Mouse (Mus musculus) forebrain, embryonic 15.5 days (tissue): ENCODE results near the gene Ttpal. TPM values are rescaled to one million over a fixed set of nuclear protein-coding genes. Genes with fewer than 3 reads are reported as not detected.

Source experiments
- ATAC-seq: fragments of 200-750 bp; cut with Nextera tagmentation; replicated peaks from 2 replicates; pipeline ENCODE4 v1.8.0; 2017; ENCODE audit warnings: mild to moderate bottlenecking, moderate TSS enrichment, moderate library complexity
- H3K27ac ChIP-seq: fragments of 300-500 bp; sonication (generic); replicated peaks from 2 replicates; pipeline ENCODE4 v1.5.1; 2015; ENCODE audit warnings: mild to moderate bottlenecking, inconsistent platforms
- H3K27me3 ChIP-seq: fragments of 300-500 bp; sonication (generic); 2 replicates; pipeline ENCODE4 v1.6.1; 2015; ENCODE audit warnings: inconsistent platforms
- H3K36me3 ChIP-seq: fragments of 300-500 bp; sonication (generic); 2 replicates; pipeline ENCODE4 v1.6.1; 2015; ENCODE audit warnings: mild to moderate bottlenecking, inconsistent platforms
- H3K4me1 ChIP-seq: fragments of 300-500 bp; sonication (generic); 2 replicates; pipeline ENCODE4 v1.6.1; 2015; ENCODE audit warnings: inconsistent platforms
- H3K4me2 ChIP-seq: fragments of 300-500 bp; sonication (generic); replicated peaks from 2 replicates; pipeline ENCODE4 v1.6.1; 2015; ENCODE audit warnings: mild to moderate bottlenecking, inconsistent platforms
- H3K4me3 ChIP-seq: fragments of 300-500 bp; sonication (generic); 2 replicates; pipeline ENCODE4 v1.5.1; 2015; ENCODE audit warnings: mild to moderate bottlenecking, inconsistent platforms
- H3K9ac ChIP-seq: fragments of 300-500 bp; sonication (generic); replicated peaks from 2 replicates; pipeline ENCODE4 v1.6.1; 2015; ENCODE audit warnings: mild to moderate bottlenecking, inconsistent platforms
- H3K9me3 ChIP-seq: fragments of 300-500 bp; sonication (generic); 2 replicates; pipeline ENCODE4 v1.6.1; 2016; ENCODE audit warnings: inconsistent platforms
- WGBS: fragments of 180-500 bp; shearing (Covaris S2); methylation state at CpG from one replicate; pipeline ENCODE4 v1.1.7; 2015; ENCODE audit warnings: mixed read lengths; 5-methylcytosine and 5-hydroxymethylcytosine counted together
- polyA plus RNA-seq: library from polyadenylated mRNA; unstranded; fragments of >200 nt; fragmentation: Nextera tagmentation; extraction: Ambion mirVana; gene quantifications from 2 replicates; pipeline ENCODE4 v1.2.1, GENCODE M21; 2015

The Ttpal gene
- polyA plus RNA-seq, 1 experiment from 2014 or later = 44.4 TPM

- no peak overlapping the region for H3K4me3 ChIP-seq
- no peak overlapping the region for H3K27ac ChIP-seq
- no peaks in the 10 kb centered on the region for H3K27me3 ChIP-seq
- no peaks in the 10 kb centered on the region for H3K36me3 ChIP-seq
- no peak for ATAC-seq
- no peaks in the 10 kb centered on the region for H3K9me3 ChIP-seq
- 89% methylated on average over 2 of the region's 2 CpGs for WGBS
- H3K4me1 ChIP-seq = no peaks in the 10 kb centered on the region
- no peak overlapping the region for H3K4me2 ChIP-seq
- no peak overlapping the region for H3K9ac ChIP-seq
These were observed 24.1 kb upstream of the Ttpal start for GRCm38 (mm10) chr2:163577986-163578385.

GRCm38 (mm10) chr2:163580069-163580945 lies 21.8 kb upstream of the Ttpal start:
- no peaks in the 10 kb centered on the region for H3K4me1 ChIP-seq
- 87% methylated on average over 13 of the region's 13 CpGs for whole genome bisulfite sequencing

GRCm38 (mm10) chr2:163583226-163584087 lies 18.7 kb upstream of the Ttpal start:
- H3K27me3 ChIP-seq = no peaks in the 10 kb centered on the region
- H3K4me3 ChIP-seq = no peak overlapping the region
- ATAC-seq = no peak
- H3K27ac ChIP-seq = no peak overlapping the region
- no peak overlapping the region for H3K4me2 ChIP-seq
- H3K9me3 ChIP-seq = no peaks in the 10 kb centered on the region
- no peaks in the 10 kb centered on the region for H3K36me3 ChIP-seq
- H3K9ac ChIP-seq = no peak overlapping the region
- H3K4me1 ChIP-seq = no peaks in the 10 kb centered on the region
- whole genome bisulfite sequencing = 84% methylated on average over 10 of the region's 10 CpGs

More at GRCm38 (mm10) chr2:163580069-163580945, 21.8 kb upstream of the Ttpal start:
- H3K9me3 ChIP-seq = no peaks in the 10 kb centered on the region
- H3K36me3 ChIP-seq = no peaks in the 10 kb centered on the region
- no peak overlapping the region for H3K9ac ChIP-seq
- H3K4me3 ChIP-seq = no peak overlapping the region
- no peak overlapping the region for H3K4me2 ChIP-seq
- ATAC-seq = no peak
- H3K27ac ChIP-seq = no peak overlapping the region
- no peaks in the 10 kb centered on the region for H3K27me3 ChIP-seq

GRCm38 (mm10) chr2:163584088-163584426 lies 18.1 kb upstream of the Ttpal start:
- H3K36me3 ChIP-seq = no peaks in the 10 kb centered on the region
- ATAC-seq = no peak
- no peak overlapping the region for H3K4me2 ChIP-seq
- no peaks in the 10 kb centered on the region for H3K4me1 ChIP-seq
- H3K27ac ChIP-seq = no peak overlapping the region
- H3K9me3 ChIP-seq = no peaks in the 10 kb centered on the region
- no peak overlapping the region for H3K9ac ChIP-seq
- no peak overlapping the region for H3K4me3 ChIP-seq
- WGBS = 77% methylated on average over 10 of the region's 10 CpGs
- H3K27me3 ChIP-seq = no peaks in the 10 kb centered on the region

- 53% methylated on average over 19 of the region's 19 CpGs for WGBS
These were observed 15.5 kb upstream of the Ttpal start for GRCm38 (mm10) chr2:163586384-163587261.

GRCm38 (mm10) chr2:163587506-163587905 lies 14.6 kb upstream of the Ttpal start:
- no peaks in the 10 kb centered on the region for H3K36me3 ChIP-seq
- H3K27ac ChIP-seq = no peak overlapping the region
- no peaks in the 10 kb centered on the region for H3K4me1 ChIP-seq
- H3K9me3 ChIP-seq = no peaks in the 10 kb centered on the region
- H3K9ac ChIP-seq = no peak overlapping the region
- no peaks in the 10 kb centered on the region for H3K27me3 ChIP-seq
- 71% methylated on average over 5 of the region's 5 CpGs for WGBS
- no peak for ATAC-seq
- no peak overlapping the region for H3K4me3 ChIP-seq
- no peak overlapping the region for H3K4me2 ChIP-seq

More at GRCm38 (mm10) chr2:163586384-163587261, 15.5 kb upstream of the Ttpal start:
- Histone ChIP-seq H3K9me3 (no peaks in the 10 kb centered on the region), H3K36me3 (no peaks in the 10 kb centered on the region), H3K4me2 (no peak overlapping the region), H3K27ac (no peak overlapping the region), H3K4me1 (no peaks in the 10 kb centered on the region), H3K27me3 (no peaks in the 10 kb centered on the region), H3K4me3 (no peak overlapping the region), H3K9ac (no peak overlapping the region)
- no peak for ATAC-seq

- Histone ChIP-seq H3K27ac (no peak overlapping the region), H3K4me2 (no peak overlapping the region), H3K36me3 (no peaks in the 10 kb centered on the region), H3K4me1 (no peaks in the 10 kb centered on the region), H3K4me3 (no peak overlapping the region), H3K9me3 (no peaks in the 10 kb centered on the region), H3K9ac (no peak overlapping the region), H3K27me3 (no peaks in the 10 kb centered on the region)
- no peak for ATAC-seq
- WGBS = 82% methylated on average over 12 of the region's 12 CpGs
These were observed 11.9 kb upstream of the Ttpal start for GRCm38 (mm10) chr2:163590211-163590610.

- 86% methylated on average over 5 of the region's 5 CpGs for WGBS
- H3K27ac ChIP-seq = no peak overlapping the region
These were observed 11.1 kb upstream of the Ttpal start for GRCm38 (mm10) chr2:163590996-163591395.

GRCm38 (mm10) chr2:163592084-163592483 lies 10.0 kb upstream of the Ttpal start:
- no peak overlapping the region for H3K27ac ChIP-seq
- no peak overlapping the region for H3K4me2 ChIP-seq
- no peaks in the 10 kb centered on the region for H3K4me1 ChIP-seq
- H3K9me3 ChIP-seq = no peaks in the 10 kb centered on the region
- H3K9ac ChIP-seq = no peak overlapping the region
- no peaks in the 10 kb centered on the region for H3K27me3 ChIP-seq
- H3K36me3 ChIP-seq = no peaks in the 10 kb centered on the region
- ATAC-seq = no peak
- WGBS = 77% methylated on average over 1 of the region's 1 CpGs
- no peak overlapping the region for H3K4me3 ChIP-seq

More at GRCm38 (mm10) chr2:163590996-163591395, 11.1 kb upstream of the Ttpal start:
- Histone ChIP-seq H3K4me2 (no peak overlapping the region), H3K9ac (no peak overlapping the region), H3K4me1 (no peaks in the 10 kb centered on the region), H3K36me3 (no peaks in the 10 kb centered on the region), H3K4me3 (no peak overlapping the region), H3K27me3 (no peaks in the 10 kb centered on the region), H3K9me3 (no peaks in the 10 kb centered on the region)
- ATAC-seq = no peak

- no peaks in the 10 kb centered on the region for H3K27me3 ChIP-seq
- ATAC-seq = no peak
- H3K4me2 ChIP-seq = no peak overlapping the region
- H3K36me3 ChIP-seq = no peaks in the 10 kb centered on the region
- no peak overlapping the region for H3K27ac ChIP-seq
- no peaks in the 10 kb centered on the region for H3K9me3 ChIP-seq
- WGBS = 89% methylated on average over 10 of the region's 10 CpGs
- no peak overlapping the region for H3K4me3 ChIP-seq
- H3K4me1 ChIP-seq = no peaks in the 10 kb centered on the region
- H3K9ac ChIP-seq = no peak overlapping the region
These were observed 8.4 kb upstream of the Ttpal start for GRCm38 (mm10) chr2:163593636-163594282.

- no peak overlapping the region for H3K4me3 ChIP-seq
- WGBS = 50% methylated on average over 2 of the region's 2 CpGs
These were observed 7.0 kb upstream of the Ttpal start for GRCm38 (mm10) chr2:163595119-163595518.

More at GRCm38 (mm10) chr2:163595119-163595518, 7.0 kb upstream of the Ttpal start:
- no peaks in the 10 kb centered on the region for H3K36me3 ChIP-seq
- H3K9me3 ChIP-seq = no peaks in the 10 kb centered on the region
- no peaks in the 10 kb centered on the region for H3K27me3 ChIP-seq
- H3K27ac ChIP-seq = no peak overlapping the region
- H3K4me1 ChIP-seq = no peaks in the 10 kb centered on the region
- H3K4me2 ChIP-seq = no peak overlapping the region
- no peak overlapping the region for H3K9ac ChIP-seq
- no peak for ATAC-seq
